ENCODE assay signal across 34 mouse cellular contexts in genomic region chr4:29078391-29078790, GRCm38 (mm10).
"Had no signal": no experiment of that assay in that cellular context is flagged by ENCODE, and none has a peak within 500 bp of the region (broad histone marks: within the 10 kb centered on the region; RNA-seq: fewer than 3 reads in every experiment).

No protein-coding gene starts in this region.

- H3K9me3 ChIP-seq: heart, embryonic 10.5 days; heart, embryonic 12.5 days; heart, embryonic 13.5 days; heart, embryonic 15.5 days; hindbrain, embryonic 10.5 days; hindbrain, embryonic 12.5 days; hindbrain, embryonic 15.5 days; intestine, embryonic 15.5 days; kidney, embryonic 15.5 days had no signal

- H3K9ac ChIP-seq: heart, embryonic 12.5 days; heart, embryonic 13.5 days; heart, embryonic 15.5 days; hindbrain, embryonic 12.5 days; hindbrain, embryonic 14.5 days; hindbrain, embryonic 15.5 days; intestine, embryonic 15.5 days; kidney, embryonic 15.5 days had no signal

- H3K27ac ChIP-seq: heart, embryonic 10.5 days; heart, embryonic 13.5 days; heart, embryonic 15.5 days; hindbrain, embryonic 10.5 days; hindbrain, embryonic 12.5 days; hindbrain, embryonic 14.5 days; hindbrain, embryonic 15.5 days; hindbrain, postnatal 0 days; intestine, embryonic 15.5 days; kidney, embryonic 15.5 days; kidney, postnatal 0 days; layer of hippocampus, adult 2 months; left cerebral cortex, adult 2 months had no signal

- H3K27me3 ChIP-seq: heart, embryonic 12.5 days; heart, embryonic 13.5 days; heart, embryonic 15.5 days; hindbrain, embryonic 12.5 days; hindbrain, embryonic 15.5 days; intestine, embryonic 15.5 days; kidney, embryonic 15.5 days had no signal

- H3K36me3 ChIP-seq: heart, embryonic 10.5 days; heart, embryonic 12.5 days; heart, embryonic 13.5 days; heart, embryonic 15.5 days; hindbrain, embryonic 10.5 days; hindbrain, embryonic 12.5 days; hindbrain, embryonic 15.5 days; intestine, embryonic 15.5 days; kidney, embryonic 15.5 days had no signal

- H3K4me3 ChIP-seq: heart, embryonic 10.5 days; heart, embryonic 12.5 days; heart, embryonic 13.5 days; heart, embryonic 15.5 days; hindbrain, embryonic 10.5 days; hindbrain, embryonic 12.5 days; hindbrain, embryonic 15.5 days; intestine, embryonic 15.5 days; kidney, embryonic 15.5 days; layer of hippocampus, adult 2 months; left cerebral cortex, adult 2 months had no signal

- DNase-seq: heart, postnatal 10 days; heart, postnatal 14 days; heart, postnatal 36 days; kidney, adult 11 months; kidney, adult 18-20 months; kidney, adult 2 months; kidney, adult 8-10 months; kidney, adult 9 months; kidney, postnatal 10 days; kidney, postnatal 14 days; kidney, postnatal 25 days; kidney, postnatal 36 days; kidney, postnatal 4 days; layer of hippocampus, adult 9-11 months; layer of hippocampus, postnatal 36 days had no signal

- H3K4me1 ChIP-seq: heart, embryonic 10.5 days; heart, embryonic 12.5 days; heart, embryonic 15.5 days; hindbrain, embryonic 10.5 days; hindbrain, embryonic 12.5 days; hindbrain, embryonic 15.5 days; intestine, embryonic 15.5 days; kidney, embryonic 15.5 days had no signal

- ATAC-seq: hindbrain, embryonic 16.5 days; hindbrain, postnatal 0 days; inflammation-experienced regulatory T-cells, adult 6 months; intestine, embryonic 15.5 days; intestine, embryonic 16.5 days; intestine, postnatal 0 days had no signal

- H3K4me2 ChIP-seq: heart, embryonic 11.5 days; heart, embryonic 12.5 days; heart, embryonic 13.5 days; heart, embryonic 15.5 days; hindbrain, embryonic 12.5 days; hindbrain, embryonic 14.5 days; hindbrain, embryonic 15.5 days; intestine, embryonic 15.5 days; kidney, embryonic 15.5 days had no signal
